Mouse (Mus musculus): ENCODE results near the gene Ripk4. TPM values are rescaled to one million over a fixed set of nuclear protein-coding genes. Genes with fewer than 3 reads are reported as not detected.

The Ripk4 gene
- total RNA-seq, 2 experiments from 2014 or later: 0.10 to 0.17 TPM

DNA sequence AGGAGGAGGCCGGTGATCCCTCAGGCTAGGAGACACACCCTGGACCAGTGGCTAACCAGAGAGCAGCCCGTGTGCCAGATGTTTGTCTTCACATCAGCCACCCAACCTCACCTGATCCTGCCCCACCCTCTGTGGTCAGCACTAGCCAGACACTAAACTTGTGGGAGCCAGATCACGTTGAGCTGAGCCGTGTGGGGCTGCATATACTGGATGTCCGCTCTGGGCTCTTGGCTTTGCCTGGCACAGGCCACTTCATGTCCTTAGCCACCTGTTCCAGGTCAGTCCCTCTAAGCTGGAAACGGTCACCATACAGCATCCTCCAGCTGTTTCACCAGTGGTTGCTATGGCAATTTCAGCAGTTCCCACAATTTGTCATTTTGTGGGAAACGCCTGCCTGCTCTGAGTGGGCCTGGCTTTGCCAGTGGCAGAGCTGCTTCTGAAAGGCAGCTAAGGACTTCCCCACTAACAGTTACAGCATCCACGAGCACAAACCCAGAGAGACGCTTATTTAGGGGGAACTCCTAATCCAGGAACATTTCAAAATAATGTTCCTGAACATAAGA, 28.7 kb downstream of the Ripk4 start:
- DNase-seq: no peak

DNA sequence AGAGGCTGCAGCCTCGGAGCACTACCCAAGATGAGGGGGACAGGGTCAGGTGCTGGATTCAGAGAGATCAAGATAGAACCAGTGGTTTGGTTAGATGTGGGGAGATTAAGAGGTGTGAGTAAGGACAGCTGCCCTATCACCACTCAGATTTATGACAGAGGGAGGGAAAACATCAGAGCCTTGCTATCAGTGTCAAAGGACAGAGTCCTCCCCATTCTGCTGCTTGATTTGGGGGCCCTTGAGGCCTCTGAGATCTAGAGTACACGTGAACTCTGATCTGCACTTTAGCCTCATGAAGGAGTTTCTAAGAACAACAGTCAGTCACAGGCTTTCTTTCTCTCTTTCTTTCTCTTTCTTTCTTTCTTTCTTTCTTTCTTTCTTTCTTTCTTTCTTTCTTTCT, 30.0 kb downstream of the Ripk4 start:
- no peak for DNase-seq

DNA sequence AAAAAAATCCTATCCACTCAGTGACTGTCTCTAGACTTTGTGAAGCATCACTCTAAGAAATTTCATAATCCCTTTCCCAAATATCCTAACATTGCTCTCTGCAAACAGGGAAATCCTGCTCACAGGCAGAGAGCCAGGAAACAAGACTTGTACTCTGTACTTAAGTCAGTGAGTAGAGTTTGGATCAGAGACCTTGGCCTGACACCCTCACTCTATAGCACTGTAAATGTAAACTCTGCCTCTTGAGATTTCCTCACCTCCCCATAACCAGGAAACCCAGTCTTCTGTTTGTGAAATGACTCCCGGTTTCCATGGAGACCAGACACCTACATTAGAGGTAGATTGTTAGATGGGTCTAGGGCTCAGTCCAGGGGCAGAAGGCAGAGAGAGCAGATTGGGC, 33.3 kb downstream of the Ripk4 start:
- no peak for DNase-seq

DNA sequence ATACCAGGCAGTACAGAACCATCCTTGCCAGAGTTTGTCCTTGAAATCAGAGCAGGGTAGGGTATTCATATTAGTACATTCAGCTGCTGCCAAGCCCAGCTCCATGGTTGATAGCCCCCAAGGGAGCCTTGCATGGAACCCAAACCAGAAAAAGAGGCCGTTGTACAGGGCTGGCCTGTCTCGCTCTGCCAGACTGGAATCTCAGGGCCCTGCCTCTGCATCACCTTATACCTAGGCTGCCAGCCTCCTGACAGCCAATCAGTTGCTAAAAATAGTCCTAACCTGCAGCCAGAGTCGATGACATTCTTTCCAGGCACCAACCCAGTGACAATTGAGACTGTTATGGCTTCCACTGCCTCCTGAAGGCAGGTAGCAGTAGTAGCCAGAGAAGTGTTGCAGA, 37.2 kb downstream of the Ripk4 start:
- DNase-seq: no peak

DNA sequence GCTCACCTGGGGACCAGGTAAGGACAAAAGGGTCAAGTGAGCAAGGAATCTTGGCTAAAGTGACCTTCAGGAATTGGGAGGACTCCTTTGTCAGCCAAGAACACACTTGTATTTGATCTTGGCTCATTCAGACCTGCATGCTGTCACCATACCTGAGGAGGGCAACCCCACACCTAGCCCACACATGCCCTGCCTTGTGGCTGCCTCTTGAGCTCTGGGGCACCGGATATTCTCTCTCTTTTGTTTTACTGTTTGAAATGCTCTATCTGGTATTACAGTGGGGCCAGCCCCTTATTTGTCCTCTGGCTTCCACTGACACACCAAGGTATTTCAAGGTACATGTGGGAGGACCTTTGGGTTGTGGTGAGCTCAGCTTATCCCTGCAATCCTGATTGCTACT, 43.5 kb downstream of the Ripk4 start:
- no peak for DNase-seq

GRCm38 (mm10) chr16:97719392-97719983, 44.1 kb downstream of the Ripk4 start:
- DNase-seq: no peak

DNA sequence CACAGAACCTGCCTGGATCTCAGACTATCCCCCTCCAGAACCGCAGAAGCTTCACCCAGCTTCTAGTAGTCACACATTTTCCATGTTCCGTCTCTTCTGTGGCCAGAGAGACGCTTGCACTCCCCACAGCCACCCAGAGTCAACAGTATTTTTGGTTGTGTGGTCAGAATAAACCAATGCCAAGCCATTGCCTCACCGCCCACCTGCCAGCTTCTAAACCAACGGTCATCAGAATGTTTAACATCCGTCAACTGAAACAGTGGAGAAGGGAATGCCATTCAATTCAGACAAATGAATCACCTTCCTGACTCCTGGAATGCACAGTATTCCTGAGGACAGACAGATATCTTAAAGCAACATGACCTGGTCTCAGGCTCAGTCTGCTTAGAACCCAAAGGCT, 47.0 kb downstream of the Ripk4 start:
- DNase-seq: no peak

DNA sequence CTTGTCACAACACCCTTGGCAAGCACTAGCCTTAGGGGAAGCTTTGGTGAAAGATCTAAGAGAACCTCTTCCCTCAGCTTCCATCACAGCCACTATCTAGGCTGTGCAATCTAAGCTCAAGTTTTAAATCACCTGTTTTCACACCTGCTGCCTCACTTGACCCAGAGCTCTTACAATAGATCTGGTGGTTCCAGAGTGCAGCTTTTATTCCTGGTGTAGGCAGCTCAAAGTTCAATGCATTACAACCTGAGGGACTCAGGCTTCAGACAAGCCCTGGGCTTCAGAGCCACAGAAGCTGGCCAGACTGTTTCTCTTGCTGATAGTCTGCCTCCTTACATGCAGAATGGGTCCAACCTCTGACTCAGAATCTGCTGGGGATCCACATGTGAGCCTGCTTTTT, 51.5 kb downstream of the Ripk4 start:
- DNase-seq: no peak

DNA sequence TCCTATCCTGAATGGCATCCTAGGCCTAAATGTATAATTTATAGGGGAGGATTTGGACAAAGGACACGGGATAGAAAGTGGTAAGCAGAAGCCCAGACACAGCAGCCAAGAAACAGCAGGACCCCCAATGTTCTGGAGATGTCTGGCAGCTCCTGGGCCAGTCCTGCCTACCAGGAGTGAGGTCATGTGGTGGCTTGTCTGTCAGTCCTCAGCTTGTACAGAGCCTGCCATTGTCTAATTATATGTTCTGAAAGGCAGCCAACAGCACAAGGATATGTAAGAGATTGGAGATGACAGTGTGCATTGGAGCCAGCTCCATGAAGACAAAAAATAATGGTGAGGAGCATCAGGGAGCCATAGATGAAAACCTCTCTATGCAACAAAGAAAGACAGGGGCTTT, 61.7 kb downstream of the Ripk4 start:
- DNase-seq: no peak

DNA sequence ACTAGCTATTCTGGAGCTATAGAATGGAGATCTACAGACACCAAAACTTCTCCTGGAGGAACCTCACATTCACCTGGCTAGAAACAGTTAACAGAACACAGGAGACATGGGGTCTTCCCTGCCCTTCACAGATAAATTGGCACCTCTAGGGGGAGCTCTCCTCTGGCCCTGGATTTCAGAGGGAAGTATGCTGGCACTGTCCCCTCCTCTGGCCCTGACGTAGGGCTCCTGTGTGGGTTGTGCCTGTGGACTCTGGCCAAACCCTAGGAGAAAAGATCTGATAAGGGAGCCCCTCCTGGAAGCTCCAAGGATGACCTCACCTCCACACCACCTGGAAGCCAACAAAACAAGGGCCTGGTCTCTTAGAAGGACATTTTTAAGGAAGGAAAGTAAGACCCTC, 65.8 kb downstream of the Ripk4 start:
- DNase-seq: no peak

- no peak for DNase-seq
These were observed 67.9 kb downstream of the Ripk4 start for GRCm38 (mm10) chr16:97695709-97696108.

Other genes with a start within 250 kb of the Ripk4 start
- gene Fam3b, start 249.0 kb downstream of the Ripk4 start, total RNA-seq (2021): not detected
- gene Tmprss2, start 152.6 kb downstream of the Ripk4 start, total RNA-seq (2021): not detected
- gene Prdm15, start 88.1 kb upstream of the Ripk4 start, total RNA-seq (2021): 10 to 100 TPM; 26.9 to 29.1 TPM
- 10 to 100 TPM; 16.3 to 17.1 TPM for gene C2cd2, start 198.8 kb upstream of the Ripk4 start, total RNA-seq (2021)
- gene Zbtb21, start 198.8 kb upstream of the Ripk4 start, total RNA-seq (2021): 10 to 100 TPM; 26.4 to 27.0 TPM
- 10 to 100 TPM; 25.4 to 30.2 TPM for gene B230307C23Rik, start 233.5 kb upstream of the Ripk4 start, total RNA-seq (2021)

Data from layer of hippocampus, postnatal 36 days (tissue).